Mouse (Mus musculus): ENCODE results near the gene Zmynd19.

The Zmynd19 gene

DNA sequence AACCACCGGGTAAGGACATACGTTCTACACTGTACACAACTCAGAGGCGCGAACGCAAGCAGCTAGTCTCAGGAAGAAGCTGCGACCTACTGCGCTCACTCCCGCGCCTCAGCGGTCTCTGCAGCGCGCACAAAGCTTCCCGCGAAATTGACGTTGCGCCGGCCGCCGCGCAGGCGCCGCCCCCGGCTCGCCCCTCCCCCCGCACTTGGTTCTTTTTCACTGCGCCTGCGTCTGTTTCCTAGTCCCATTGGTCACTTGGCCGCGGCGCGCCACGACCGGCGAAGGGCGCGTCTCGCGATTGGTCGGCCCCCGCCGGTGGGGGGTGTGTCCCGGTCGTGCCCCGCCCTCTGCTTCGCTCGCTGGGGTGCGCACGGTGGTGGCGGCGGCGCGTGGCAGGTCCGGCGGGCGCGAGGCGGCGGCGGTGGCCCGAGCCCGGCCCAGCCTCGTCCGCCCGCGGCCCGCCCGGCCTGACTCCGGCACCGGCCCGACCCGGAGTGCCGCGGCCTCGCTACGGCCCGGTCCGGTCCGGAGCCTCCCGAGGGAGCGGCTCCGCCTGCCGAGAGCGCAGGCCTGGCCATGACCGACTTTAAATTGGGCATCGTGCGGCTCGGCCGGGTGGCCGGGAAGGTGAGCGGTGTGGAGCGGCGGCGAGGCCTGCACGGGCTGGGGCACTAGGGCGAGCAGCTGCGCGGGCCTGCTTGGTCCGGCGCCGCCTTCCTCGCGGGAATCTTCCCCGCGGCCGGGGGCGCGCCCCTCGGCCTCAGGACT is at the start of gene Zmynd19:
Zmynd19 (plus strand) TSS at position 372 of the 768 bp plus-strand sequence.
- DNase-seq (ENCODE audit: low spot score) = peak; percentile 98

DNA sequence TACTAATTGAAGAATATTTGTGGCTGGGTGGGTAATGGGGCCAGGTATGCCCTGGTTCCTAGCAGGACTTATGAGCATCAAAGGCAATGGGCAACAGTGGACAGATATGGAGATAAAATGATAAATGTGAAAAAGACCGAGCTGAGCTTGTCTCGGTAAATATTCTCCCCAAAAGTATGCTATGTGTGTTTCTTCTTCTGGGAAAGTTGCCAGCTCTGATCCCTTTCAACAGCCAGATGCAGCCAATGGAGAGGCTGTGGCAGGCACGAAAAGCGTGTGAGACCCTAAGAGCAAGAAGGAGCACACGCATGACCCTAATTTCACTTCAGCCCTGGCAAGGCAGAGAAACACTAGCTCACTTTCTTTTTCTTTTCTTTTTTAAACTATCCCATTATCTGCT is 48.5 kb upstream of the Zmynd19 start:
- DNase-seq (ENCODE audit: low spot score) = no peak

DNA sequence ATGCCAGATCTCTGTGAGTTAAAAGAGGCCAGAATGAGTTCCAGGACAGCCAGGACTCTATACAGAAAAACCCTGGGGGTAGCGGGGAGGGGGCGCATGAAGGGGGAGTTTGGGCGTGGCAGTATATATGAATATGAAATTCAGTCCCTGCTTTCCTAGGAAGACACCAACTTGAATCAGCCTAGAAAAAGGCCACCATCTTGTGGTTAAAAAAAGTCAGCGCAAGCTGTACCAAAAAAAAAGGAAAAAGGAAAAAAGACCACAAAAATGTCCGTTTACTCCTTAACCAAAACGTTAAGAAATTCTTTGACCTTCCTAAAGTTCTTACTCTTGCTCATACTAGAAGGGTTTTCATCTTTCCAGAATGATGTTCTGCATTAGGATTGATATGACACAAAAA is 46.6 kb upstream of the Zmynd19 start:
- no peak for DNase-seq (ENCODE audit: low spot score)

DNA sequence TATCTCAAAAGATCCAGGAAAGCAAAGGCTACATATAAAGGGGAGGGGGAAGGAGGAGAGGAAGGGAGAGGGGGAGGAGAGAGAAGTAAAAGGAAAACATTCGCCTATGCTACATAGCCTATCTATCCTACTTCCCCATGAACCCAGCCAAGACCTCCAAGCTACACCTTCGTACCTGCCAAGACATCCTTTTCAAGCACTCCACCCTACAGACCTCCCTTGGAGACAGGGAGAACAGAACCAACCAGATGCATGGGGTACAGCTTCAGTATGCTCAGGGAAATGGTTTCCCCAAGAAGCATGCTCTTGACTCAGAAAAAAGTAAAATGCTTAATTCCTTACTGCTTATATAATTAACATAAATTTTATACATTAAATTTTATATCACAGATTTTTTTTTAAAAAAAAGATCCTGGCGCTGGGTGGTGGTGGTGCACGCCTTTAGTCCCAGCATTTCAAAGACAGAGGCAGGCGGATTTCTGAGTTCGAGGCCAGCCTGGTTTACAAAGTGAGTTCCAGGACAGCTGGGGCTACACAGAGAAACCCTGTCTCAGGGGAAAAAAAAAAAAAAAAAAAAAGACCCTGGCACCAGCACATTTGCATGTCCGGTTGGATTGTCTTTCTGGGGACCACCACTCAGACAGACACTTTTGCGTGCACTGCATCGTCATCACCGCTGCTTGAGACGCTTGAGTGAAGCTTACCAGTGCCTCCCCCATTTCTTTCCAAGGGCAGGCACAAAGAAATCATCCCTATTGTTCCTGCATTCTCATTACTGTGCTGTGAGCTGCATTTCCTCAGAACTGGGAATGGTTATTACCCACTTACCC is 44.6 kb upstream of the Zmynd19 start:
- peak; percentile 57 for DNase-seq (ENCODE audit: low spot score)

DNA sequence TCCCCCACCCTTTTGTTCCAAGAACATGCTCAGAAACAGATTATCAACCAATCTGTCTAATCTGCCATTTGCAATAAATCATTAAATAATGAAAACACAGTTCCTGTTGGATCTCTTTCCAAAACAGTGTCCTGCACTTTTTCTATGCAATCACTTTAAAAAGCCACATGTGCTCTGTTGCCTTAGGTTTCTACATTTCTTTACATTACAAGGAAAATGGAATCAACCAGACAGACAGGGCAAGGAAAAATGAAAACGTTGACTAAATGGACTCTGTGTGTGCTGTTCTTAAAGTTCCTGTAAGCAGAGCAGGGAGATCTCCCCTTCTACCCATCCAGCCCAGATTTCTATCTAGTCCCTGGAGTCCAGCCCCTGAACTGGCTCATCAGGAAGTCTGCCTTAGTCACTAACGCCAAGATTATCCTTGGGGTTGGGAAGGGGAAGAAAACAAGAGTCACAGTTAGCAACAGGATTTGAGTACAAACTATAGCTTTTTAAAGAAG is 43.9 kb upstream of the Zmynd19 start:
- DNase-seq (ENCODE audit: low spot score) = no peak

DNA sequence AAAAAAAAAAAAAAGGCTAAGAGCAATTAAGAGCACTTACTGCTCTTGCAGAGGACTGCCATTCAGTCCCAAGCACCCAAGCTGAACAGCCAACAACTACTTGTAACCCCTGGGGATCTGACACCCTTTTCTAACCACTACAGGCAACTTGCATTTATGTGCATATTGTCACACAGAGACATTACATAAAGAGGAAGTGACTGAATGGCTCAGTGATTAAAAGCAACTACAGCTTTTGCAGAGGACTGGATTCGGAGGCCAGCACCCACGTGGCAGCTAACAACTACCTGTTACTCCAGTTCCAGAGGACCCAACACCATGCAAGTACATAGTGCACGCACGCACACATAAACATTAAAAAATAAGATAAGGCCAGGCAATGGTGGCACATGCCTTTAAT is 39.1 kb upstream of the Zmynd19 start:
- DNase-seq (ENCODE audit: low spot score) = no peak

DNA sequence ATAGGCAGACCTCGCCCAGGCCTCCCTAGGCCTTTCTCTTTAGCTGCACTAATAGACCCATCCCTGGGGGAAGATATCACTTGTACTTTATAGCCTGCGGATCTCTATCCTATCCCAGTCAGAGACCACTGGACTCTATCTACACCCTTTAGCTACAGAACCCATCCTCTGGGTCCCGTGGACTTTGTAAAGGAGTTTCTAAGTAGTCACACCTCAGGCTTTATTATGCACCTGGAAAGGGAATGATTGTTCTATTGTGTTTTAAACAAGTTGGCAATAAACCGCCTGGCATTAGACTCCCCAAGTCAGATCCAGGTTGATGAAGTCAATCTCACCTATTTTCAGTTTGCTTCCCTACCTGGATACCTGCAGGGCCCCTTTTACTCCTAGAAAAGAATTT is 37.4 kb upstream of the Zmynd19 start:
- DNase-seq (ENCODE audit: low spot score) = no peak

DNA sequence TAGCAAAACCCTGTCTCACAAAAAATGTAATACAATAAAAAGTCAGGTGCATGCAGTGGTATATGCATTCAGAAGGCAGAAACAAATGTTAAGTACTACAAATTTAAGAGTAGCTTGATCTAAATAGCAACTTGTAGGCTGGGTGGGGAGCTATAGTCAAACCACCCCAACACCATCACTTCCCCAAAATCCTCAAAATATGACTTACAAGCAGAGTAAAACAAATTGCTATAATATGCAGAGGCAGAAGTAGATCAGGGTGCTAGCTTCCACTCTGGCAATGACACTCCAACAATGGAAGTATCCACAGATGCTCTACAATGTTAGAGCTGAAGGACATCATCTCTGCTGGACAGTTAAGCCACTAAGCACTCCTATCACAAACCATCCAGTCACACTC is 37.0 kb upstream of the Zmynd19 start:
- DNase-seq (ENCODE audit: low spot score) = no peak

GRCm38 (mm10) chr2:24914762-24915161 is 34.8 kb upstream of the Zmynd19 start:
- no peak for DNase-seq (ENCODE audit: low spot score)

- peak; percentile 92 for DNase-seq (ENCODE audit: low spot score)
Measured at GRCm38 (mm10) chr2:24918930-24919838, 30.4 kb upstream of the Zmynd19 start, which contains the start of gene Ehmt1. Ehmt1 (minus strand) TSS chr2:24919614.

DNA sequence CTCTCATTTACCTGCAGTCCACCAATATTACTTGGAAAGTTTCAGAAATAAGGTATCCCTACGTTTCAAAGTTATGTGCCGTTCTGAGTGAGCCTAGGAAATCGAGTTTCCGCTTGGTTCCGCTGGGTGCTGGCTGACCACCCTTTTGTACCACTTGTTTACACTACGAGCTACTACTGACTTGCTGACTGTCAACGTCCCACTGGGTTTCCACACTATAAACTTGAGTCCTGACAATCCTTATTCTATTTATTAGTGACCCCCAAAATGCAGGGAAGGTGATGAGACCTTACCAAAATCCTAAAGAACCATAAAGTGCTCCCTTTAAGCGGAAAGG is 29.8 kb upstream of the Zmynd19 start:
- DNase-seq (ENCODE audit: low spot score) = no peak

DNA sequence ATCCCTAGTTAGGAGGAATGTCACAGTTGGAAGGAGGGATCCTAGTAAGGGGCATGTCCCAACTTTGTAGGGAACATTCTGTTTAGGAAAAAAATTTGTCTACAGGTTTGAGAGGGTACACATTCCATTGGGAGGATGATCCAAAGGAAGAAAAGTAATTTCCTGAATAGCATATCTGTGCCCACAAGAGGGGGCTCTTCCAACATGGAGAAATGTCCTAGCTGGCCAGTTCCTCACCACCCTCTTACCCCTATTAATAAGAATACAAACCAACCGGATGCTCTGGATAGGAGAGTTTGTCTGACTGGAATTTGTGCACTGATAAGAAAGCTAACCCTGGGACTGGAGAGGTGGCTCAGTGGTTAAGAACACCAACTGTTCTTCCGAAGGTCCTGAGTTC is 26.0 kb upstream of the Zmynd19 start:
- DNase-seq (ENCODE audit: low spot score) = peak; percentile 28

DNA sequence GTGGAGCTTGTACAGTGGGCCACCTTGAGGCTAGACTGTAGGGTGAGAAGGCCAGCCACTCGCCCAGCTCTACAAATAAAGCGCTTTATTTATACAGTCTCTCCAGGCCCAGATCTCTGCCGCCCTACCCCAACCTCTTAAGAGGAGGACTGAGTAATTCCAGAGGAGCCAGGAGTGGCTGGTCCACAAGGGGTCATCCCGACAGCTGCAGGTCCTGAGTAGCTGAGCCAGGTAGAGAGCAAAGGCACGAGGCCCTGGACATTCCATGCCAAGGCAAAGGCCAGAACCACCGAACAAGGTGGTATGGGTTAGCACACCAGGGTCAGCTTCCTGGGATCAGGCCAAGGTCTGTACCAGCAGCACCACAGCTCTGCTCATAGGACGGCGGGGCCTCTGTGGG is 24.3 kb upstream of the Zmynd19 start:
- DNase-seq (ENCODE audit: low spot score) = no peak

- no peak for DNase-seq (ENCODE audit: low spot score)
Measured at GRCm38 (mm10) chr2:24926345-24926964, 23.1 kb upstream of the Zmynd19 start.

DNA sequence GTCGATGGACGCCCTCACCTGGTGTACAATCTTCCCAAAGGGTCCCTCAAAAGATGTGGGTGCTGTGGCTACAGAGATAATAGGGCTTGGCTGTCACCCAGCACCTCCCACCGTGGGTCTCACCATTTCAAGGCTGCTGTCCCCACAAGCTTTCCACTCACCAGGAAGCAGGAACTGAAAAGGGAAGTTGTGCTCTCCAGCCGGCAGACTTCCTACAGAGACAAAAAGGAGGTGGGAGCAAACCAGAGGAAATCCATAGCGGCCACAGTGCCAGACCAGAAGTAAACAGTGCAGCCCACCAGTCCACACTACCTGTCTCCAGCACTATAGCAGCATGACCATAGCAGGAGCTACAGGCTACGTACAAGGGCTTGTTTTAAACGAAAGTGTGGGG is 22.6 kb upstream of the Zmynd19 start:
- DNase-seq (ENCODE audit: low spot score) = no peak

- DNase-seq (ENCODE audit: low spot score) = peak; percentile 38
Measured at GRCm38 (mm10) chr2:24927810-24928479, 21.6 kb upstream of the Zmynd19 start.

GRCm38 (mm10) chr2:24929119-24929518 is 20.5 kb upstream of the Zmynd19 start:
- no peak for DNase-seq (ENCODE audit: low spot score)

DNA sequence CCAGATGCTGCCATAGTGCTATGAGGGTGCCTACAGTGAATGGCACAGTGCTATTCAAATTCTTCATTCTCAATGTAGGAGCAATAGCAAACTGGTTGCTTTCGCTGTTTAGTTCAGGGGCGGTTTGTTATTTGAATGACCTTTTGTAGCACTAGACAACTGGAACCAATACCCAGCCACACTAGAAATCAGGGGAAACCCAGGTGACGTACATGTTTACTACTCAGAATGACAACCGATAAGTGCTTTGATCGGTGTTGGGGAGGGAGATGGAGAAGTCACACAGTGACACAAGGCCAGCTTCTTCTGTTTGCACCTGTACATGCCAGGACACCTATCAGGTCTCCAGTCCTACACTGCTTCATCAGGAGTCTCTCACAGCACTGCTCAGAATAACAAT is 20.0 kb upstream of the Zmynd19 start:
- no peak for DNase-seq (ENCODE audit: low spot score)

DNA sequence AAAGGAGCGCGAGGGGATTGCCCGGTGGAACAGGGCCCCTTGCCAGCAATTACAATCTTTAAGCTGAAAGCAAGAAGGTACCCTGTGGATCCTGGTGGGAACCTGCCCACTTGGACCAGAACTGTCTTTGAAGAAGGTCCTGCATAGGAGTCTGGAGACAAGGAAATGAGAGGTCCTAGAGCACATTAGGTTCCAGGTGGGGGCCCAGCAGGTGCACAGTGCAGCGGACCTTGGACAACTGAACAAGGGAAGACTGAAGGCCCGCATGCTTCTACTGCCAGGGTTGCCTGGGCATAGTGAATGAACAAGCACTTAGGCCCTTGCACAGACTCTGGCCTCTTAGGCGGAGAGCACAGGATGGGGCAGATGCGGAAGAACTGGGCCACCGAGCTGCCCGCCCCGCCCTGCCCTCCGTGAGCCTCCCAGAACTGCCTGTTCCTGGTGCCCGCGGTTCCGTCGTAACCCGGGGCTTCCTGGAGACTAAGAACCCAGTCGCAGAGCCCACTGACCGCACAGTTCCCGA is 15.1 kb upstream of the Zmynd19 start:
- no peak for DNase-seq (ENCODE audit: low spot score)

DNA sequence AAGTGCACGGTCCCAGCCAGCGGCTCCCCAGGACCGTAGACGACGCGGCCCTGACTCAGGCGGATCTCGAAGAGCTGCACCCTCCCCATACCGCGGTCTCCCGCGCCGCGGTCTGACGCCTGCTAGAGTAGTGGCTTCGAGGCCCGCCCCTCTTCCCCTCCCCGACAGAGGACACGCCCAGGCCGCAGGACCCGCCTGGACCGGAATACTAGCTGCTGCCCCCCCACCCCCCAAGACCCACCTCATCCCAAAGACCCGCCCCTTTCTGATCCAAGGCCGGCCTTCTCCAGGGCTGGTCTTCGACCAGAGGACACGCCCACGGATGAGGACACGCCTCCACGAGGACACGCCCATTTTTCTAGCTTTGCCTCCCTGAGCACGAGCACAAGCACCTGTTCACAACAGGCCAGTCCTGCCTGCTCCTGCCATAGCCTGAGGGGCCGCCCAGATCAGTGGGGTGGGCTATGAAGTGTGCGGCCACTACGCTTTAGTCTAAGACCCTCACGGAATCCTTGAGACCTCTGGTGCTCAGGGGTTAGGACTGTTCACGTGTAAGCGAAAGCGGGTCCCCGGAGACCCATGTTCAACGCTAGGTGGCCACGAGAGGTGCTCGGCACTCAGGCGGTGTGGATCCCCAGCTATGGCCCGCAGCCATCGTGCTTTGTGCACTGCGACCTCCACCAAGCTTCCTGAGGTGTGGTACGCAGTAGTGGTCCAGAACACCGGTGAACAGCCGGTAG is 14.4 kb upstream of the Zmynd19 start, which contains the start of gene Arrdc1:
Arrdc1 (minus strand) TSS at position 196 of the 740 bp plus-strand sequence.
- DNase-seq (ENCODE audit: low spot score) = peak; percentile 98
